Mouse (Mus musculus): ENCODE measurements around the gene Sohlh2.
A peak's percentile ranks its signal among the peaks of the same experiment; 100 is the strongest.

The Sohlh2 gene

DNA sequence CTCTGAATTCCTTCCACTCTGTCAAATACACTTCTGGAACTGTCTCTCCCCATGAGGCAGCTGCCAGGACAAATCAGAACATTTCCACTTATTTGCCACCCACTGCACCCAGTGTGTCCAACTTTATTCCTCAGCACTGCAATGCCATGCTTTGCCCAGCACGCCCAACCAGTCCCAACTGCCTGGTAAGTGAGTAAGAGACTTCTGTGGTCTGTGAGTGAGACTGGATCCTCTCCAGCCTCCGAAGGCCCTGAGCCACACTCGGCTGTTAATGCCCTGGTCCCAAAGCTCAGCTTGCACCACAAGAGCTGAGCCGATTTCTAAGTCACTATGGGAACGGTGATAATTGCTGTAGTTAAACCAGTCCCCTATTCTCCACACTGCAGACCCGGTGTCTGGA lies 25.8 kb downstream of the Sohlh2 start:
- no peak for DNase-seq (ENCODE audit: low spot score)

DNA sequence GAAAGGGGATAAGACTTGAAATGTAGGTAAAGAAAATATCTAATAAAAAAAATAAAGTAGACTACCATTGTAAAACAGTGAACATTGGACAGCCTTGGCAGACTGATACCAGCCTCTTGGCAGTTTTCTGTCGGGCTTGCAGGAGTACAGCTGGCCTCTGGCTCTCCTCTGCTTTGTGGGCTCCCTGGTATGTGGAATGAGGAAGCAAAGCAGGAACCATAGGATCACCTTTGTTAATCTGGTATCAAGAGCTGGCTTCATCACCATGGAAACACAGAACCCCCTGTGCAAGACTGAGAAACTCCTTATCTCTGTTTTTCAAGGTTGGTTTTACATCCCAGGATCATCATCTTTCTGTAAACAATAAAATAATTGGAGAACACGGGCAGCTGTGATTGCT lies 30.4 kb downstream of the Sohlh2 start:
- no peak for DNase-seq (ENCODE audit: low spot score)

DNA sequence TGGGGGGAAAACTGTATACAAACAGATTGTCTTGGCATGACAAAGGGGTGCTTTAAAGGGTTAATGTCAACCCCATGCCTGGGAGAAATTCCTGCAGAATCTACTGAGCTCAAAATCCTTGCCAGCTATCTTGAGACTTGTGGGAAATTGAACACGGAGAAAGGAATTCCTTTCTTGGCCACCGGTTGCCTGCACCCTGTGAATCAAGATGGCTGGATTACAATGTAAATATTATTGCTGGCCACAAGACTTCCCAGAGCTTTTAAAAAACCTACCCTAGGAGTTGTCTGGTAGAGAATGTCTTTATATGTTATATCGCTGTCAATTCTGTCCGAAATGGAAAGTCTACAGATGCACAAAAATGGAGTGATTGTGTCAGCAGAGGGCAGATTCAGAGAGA lies 32.0 kb downstream of the Sohlh2 start:
- DNase-seq (ENCODE audit: low spot score) = no peak

DNA sequence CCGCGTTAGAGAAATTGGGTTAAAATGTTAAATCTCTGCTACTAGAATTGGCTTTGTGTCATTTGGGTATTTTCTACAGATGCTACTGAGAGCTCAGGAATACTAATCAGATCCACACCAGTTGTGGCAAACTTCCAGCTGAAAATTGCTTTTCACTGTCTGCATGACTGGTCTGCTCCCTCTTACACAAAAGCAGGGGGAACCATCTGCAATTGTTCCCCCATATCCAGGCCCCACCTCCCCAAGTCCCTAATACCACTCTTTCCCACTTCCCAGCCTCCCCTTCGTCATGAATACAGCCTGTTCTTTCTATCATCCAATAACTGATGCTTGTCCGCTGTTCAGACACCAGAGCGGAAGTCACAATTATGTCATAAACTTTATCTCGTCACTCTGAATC lies 32.6 kb downstream of the Sohlh2 start:
- DNase-seq (ENCODE audit: low spot score) = no peak

DNA sequence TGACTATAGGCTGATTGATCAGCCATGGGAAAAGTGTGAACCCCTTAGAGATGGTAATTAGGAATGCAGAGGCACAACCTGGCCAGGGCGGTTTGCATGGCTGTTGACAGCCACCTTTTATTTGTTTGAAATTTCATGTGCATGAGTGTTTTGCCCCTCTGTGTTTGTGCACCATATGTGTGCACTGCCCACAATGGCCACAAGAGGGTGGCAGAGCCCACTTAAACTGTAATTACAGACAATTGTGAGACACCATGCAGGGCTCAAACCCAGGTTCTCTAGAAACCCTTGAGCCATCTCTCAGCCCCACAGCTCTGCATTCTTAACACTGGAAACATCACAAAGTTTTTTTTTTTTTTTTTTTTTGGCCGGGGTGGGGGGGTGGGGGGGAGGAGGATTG lies 40.7 kb downstream of the Sohlh2 start:
- DNase-seq (ENCODE audit: low spot score) = no peak

DNA sequence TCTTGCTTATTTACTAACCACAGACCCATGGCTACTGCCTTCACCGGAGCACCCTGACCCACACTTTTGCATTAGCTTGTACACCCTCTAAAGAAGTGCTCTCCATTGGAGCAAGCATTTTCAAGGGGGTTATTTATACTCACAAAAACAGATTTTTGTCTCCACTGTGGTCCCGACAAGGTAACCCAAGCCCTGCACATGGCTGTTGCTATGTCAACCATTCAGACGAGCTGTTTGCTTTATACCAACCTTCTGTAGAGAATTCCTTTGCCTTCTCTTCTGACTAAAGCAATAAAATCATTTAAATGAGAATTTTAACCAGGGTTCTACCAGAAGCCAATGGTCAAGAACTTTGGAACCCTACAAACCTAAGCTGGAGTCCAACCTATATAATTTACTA lies 42.0 kb downstream of the Sohlh2 start:
- DNase-seq (ENCODE audit: low spot score) = no peak

DNA sequence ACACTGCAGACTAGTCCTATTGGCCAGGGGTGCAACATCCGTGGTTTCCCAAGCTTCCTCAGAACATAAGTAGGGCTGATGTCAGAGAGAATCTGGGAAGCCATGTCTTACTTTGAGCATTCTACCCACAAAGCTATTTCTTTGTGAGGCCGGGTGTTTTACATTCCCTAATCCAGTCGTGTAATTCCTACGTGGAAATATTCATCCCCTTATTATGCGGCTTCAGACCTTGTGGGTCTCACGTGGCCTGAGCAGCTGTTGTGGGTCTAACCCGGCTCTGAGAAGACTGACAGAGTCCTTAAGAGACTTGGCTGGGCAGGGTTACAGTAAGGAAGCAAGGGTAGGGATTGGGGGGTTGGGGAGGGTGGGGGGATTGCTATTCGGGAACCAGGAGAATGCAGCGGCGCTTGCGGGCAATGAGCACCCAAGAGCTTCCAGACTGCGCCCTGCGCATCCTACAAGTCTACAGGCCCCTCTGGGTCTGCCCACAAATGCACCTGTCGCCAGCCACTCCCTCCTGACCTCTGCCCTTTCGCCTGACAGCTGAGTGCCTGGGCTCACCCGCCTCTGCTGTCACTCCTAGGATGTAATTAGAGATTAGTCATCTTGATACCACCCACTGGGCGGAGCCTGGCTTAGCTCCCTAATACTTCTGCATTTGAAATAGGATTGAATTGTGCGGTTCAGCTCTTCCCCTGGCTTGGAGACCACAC lies 44.8 kb downstream of the Sohlh2 start:
- DNase-seq (ENCODE audit: low spot score) = peak; percentile 18

DNA sequence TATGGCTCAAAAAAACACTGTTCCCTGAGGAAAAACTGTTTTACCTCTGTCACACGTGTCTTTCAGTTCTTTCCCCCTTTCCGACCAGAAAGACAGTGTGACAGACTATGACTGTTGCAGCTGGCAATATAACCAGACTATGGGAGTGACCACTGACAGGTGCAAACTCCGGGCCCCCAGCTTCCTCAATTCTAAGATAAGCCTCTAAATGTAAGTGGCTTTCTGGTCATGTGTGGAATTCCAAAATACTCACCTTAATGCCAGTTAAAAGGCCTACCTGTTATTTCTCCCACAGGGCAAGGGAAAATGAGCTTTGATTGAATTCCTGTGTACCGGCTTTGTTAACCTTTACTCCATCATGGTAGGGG lies 45.4 kb downstream of the Sohlh2 start:
- DNase-seq (ENCODE audit: low spot score) = no peak

DNA sequence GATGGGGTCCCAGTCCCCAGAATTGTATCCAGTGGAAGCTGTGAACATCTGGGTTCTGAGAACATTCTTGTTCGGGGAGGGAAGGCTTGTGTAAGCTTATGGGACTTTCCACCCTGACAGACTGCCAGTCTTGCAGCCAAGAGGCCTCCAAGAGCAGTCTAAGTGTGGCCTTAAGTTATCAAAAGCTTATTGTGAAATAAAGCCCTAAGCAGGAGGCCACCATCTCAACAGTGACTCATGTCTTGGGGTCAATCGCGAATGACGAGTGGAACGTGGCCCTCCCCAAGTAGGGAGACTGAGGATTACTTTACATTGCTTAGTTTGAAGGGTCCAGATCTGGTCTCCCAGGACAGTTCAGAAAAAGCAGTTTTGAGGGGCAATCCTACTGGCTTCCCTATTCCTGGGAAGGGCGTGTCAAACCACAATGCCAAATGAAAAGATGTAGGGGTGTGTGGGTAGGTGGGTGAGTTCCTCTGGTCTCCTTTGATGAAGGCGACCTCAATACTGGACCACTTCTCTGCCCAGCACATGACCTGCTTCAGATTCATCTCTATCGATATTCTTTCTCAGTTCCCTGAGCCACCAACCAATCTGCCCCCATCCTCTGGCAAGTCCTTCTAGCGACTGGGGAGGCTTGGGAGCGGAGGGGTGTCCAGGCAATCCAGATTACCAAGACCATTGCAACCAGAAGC lies 60.0 kb downstream of the Sohlh2 start, which contains the start of gene Dclk1:
Gene Dclk1, plus strand, starts transcription at position 635 of the 692 bp plus-strand sequence.
- no peak for DNase-seq (ENCODE audit: low spot score)

DNA sequence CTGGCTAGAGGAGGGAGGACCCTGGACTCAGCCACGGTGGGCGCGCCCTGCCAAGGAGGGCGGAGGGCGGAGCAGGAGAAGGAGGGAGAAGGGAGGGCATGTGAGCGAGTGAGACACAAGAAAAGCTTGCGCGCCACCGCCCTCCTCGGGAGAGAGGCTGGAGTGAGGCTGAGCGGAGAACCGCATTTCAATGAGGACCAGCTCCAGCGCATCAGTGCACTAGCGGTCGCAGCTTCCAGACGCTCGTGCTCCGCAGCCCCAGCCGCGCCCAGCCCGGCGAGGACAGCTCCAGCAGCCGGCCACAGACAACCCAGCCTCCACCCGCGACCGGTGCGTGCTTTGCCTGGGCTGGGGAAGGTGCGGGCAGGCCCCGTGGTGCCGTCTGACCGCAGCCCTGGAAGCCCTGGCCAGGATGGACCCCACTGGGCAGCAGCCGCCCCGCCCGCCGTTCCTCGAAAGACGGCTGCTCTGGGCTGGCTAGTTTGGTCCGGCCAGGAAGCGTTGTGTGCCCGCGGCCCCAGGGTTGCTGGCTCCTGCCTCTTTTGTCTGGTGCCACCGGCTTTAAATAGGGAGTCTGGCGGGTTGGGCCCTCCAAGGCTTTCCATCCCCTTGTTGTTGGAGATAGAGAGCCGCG lies 60.7 kb downstream of the Sohlh2 start:
- peak; percentile 45 for DNase-seq (ENCODE audit: low spot score)

DNA sequence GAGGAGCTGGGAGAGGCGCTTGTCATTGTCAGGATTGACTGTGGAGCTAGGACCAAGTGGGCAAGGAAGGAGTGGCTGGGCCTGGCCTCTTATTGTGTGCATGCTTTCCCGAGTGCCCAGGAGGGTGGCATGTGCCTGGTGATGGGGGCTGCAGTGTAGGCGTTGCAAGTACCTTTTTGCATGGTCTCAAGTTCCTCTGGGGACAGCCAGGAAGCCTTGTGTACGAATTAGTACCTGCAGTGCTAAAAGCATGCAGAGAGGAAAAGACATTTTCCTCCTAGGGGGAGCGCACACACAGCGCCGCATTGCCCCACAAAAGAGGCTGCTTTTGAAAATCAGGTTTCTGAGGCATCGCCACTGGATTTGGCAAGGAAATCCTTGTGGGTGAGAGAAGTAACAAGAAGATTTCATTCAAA lies 61.2 kb downstream of the Sohlh2 start:
- DNase-seq (ENCODE audit: low spot score) = peak; percentile 2

DNA sequence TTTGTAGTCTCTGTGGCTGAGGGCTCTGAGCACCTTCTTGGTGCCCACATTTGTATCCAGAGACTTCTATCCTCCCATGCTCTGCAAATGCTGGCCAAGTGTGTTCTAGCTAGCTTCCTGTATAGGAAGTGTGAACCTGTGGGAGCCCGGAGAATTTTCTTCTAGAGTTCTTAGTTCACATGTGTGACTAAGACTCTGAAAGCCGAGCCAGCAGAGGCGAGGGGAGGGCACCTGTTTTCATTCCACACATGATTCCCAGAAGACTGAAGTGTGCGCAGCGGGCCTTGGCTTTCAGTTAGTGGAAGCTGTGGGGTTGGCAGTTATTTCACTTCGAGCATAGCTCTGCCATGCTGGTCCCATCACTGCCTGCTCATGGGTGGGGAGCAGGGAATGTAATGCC lies 62.3 kb downstream of the Sohlh2 start:
- DNase-seq (ENCODE audit: low spot score) = no peak

DNA sequence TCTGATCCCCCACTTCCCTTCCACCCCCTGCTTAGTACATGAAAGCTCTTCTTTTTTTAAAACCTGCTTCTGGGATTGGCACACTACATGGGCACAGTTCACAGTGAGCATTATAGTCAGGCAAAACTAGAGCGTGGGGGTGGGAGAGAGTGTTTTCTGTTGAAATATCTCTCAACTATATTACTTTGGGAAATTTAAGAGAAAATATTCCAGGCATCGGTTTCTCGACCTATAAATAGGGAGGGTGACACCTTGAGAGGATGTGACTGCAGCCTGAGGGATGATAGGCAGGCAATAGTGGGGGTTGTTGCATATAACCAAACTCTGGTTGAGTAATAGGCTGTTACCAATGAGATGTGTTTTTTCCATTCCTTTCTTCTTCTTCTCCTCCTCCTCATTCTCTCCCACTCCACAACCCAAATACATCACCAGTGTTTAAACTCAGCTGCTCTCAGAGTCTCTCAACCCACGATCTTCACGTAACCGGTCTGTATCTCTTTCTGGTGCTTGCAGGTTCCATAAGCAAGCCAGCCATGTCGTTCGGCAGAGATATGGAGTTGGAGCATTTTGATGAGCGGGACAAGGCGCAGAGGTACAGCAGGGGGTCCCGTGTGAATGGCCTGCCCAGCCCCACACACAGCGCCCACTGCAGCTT lies 64.9 kb downstream of the Sohlh2 start:
- DNase-seq (ENCODE audit: low spot score) = no peak

DNA sequence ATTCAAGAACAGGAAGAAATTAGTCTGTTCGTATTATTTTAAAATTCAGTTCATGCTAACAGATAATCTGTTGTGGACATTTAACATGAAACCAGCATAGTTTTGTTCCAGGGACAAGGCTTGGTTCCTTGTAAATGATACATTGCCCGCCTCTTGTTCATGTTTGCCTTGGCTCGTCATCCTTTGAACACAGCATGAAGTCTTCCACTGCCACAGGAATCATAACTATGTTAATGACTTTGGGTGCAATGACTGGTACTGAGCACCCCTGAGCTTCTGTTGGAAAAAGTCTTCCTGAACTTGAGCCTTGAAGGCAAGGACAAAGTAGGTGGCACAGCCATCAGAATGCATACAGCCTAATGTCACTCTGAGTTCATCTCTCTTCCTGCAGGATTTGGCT lies 66.2 kb downstream of the Sohlh2 start:
- no peak for DNase-seq (ENCODE audit: low spot score)

DNA sequence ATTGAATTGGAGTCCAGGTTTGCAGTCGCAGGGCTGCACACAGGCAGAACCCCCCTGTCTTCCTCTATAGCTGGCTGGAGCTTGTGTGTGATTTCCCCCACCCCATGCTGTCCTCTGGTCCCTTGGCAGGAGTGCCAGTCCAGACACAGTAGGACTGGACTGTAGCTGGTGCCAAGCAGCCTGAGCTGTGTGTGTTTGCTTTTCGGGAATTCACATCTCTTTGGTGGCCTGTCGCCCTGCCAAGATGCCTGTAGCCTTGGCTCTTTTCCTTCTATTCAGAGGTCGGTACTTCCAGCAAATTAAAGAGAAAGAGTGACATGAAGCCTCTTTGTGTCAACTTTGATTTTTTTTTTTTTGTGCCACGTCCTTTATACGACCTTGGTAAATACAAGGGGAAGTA lies 66.7 kb downstream of the Sohlh2 start:
- no peak for DNase-seq (ENCODE audit: low spot score)

DNA sequence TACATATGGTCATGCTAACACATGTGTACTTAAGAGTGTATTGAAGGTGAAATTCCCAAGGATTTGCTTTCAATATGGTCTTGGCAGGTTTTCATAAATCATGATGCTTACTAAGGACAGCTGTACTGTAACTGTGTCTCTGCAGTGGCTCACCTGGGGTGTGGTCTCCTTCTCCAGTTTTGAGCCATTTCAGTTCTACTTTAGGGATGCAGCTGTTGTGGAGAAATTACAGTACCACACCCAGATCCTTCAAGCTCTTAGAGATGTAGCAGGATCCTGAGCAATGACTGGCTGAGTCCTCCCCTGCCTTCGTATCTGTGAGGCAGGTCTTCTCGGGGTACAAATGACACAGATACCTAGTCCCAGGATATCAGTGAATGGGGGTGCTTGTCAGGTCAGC lies 68.8 kb downstream of the Sohlh2 start:
- no peak for DNase-seq (ENCODE audit: low spot score)

Measured in yolk sac, embryonic 10.5 days (tissue).